Mouse (Mus musculus) stomach, postnatal 0 days (tissue): ENCODE data around the gene Ankmy1.

Experiments
- CTCF ChIP-seq: IDR thresholded peaks from 2 replicates; pipeline ENCODE4 v1.5.1; 2016; ENCODE audit warnings: antibody characterized with exemption, low read depth, mild to moderate bottlenecking, moderate library complexity
- EP300 ChIP-seq: optimal IDR thresholded peaks from 2 replicates; pipeline ENCODE3; 2016; ENCODE audit warnings: antibody characterized with exemption

GRCm38 (mm10) chr1:92947966-92948365, 45.3 kb upstream of the Ankmy1 start:
- TF ChIP-seq CTCF: no peak
- TF ChIP-seq EP300: no peak
